Mouse (Mus musculus): ENCODE measurements around the gene Zbtb7b. TPM values are rescaled to one million over a fixed set of nuclear protein-coding genes. Genes with fewer than 3 reads are reported as not detected.

Gene Zbtb7b
- 0.79 and 0.88 TPM in 2 replicates for polyA plus RNA-seq (2015; fragmentation: Nextera tagmentation; extraction: Ambion mirVana)

GRCm38 (mm10) chr3:89394006-89394893, at the start of gene Zbtb7b:
Gene Zbtb7b, minus strand, starts transcription at chr3:89394776.
- Histone ChIP-seq H3K4me3 (ENCODE audit: low read length) (peak within 1 kb of the TSS; percentile 45), H3K36me3 (ENCODE audit: control insufficient read depth, insufficient read depth, low read length) (no peaks in the 10 kb centered on the region), H3K27me3 (replicated peaks; ENCODE audit: control insufficient read depth, insufficient read depth, low read length) (peaks cover 16% of the 10 kb centered on the region), H3K4me2 (ENCODE audit: low read length) (peak within 1 kb of the TSS; percentile 74), H3K9ac (ENCODE audit: low read depth, low read length) (peak within 1 kb of the TSS; percentile 53), H3K27ac (ENCODE audit: low read depth, low read length) (peak within 1 kb of the TSS; percentile 79), H3K4me1 (ENCODE audit: control insufficient read depth, insufficient read depth, low read depth, low read length) (peaks cover 52% of the 10 kb centered on the region), H3K9me3 (ENCODE audit: control insufficient read depth, low read length) (no peaks in the 10 kb centered on the region)
- under 1% methylated on average over 38 of the region's 42 CpGs for WGBS
- peak; percentile 49 for ATAC-seq

GRCm38 (mm10) chr3:89440691-89441090, 46.1 kb upstream of the Zbtb7b start:
- Histone ChIP-seq H3K36me3 (ENCODE audit: control insufficient read depth, insufficient read depth, low read length) (no peaks in the 10 kb centered on the region), H3K27ac (ENCODE audit: low read depth, low read length) (no peak overlapping the region), H3K9me3 (ENCODE audit: control insufficient read depth, low read length) (no peaks in the 10 kb centered on the region), H3K4me3 (ENCODE audit: low read length) (no peak overlapping the region), H3K9ac (ENCODE audit: low read depth, low read length) (no peak overlapping the region), H3K27me3 (replicated peaks; ENCODE audit: control insufficient read depth, insufficient read depth, low read length) (no peaks in the 10 kb centered on the region), H3K4me1 (ENCODE audit: control insufficient read depth, insufficient read depth, low read depth, low read length) (no peaks in the 10 kb centered on the region; the same call in 1 of the 2 replicates), H3K4me2 (ENCODE audit: low read length) (no peak overlapping the region)
- 82% methylated on average over 2 of the region's 2 CpGs for WGBS
- no peak for ATAC-seq

DNA sequence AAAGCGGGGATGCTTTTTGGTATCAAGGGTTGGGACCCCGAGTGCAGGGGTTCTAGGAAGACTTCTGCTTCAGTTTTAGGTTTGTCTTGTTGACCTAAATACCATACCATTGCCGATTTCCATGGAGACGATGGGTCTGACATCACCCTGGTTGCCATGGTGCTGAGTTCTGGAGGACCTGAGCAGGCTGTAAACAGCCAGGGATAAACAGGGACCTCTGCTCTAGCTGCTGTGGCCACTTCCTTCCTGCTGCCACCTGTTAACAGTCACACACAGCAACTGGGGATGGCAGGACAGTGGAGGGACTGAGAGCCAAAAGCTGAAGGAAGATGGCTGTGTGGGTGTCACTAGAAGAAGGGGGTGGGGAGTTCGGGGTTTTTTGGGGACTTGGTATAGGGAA, 42.7 kb upstream of the Zbtb7b start:
- H3K4me2 ChIP-seq (ENCODE audit: low read length) = peak overlapping the region; percentile 50
- no peak overlapping the region for H3K27ac ChIP-seq (ENCODE audit: low read depth, low read length)
- peaks cover 12% of the 10 kb centered on the region for H3K36me3 ChIP-seq (ENCODE audit: control insufficient read depth, insufficient read depth, low read length)
- no peaks in the 10 kb centered on the region for H3K9me3 ChIP-seq (ENCODE audit: control insufficient read depth, low read length)
- 25% methylated on average over 5 of the region's 5 CpGs for WGBS
- no peak overlapping the region for H3K9ac ChIP-seq (ENCODE audit: low read depth, low read length)
- no peaks in the 10 kb centered on the region; the same call in 1 of the 2 replicates for H3K4me1 ChIP-seq (ENCODE audit: control insufficient read depth, insufficient read depth, low read depth, low read length)
- H3K4me3 ChIP-seq (ENCODE audit: low read length) = peak overlapping the region; percentile 39
- no peak for ATAC-seq
- H3K27me3 ChIP-seq (replicated peaks; ENCODE audit: control insufficient read depth, insufficient read depth, low read length) = no peaks in the 10 kb centered on the region

DNA sequence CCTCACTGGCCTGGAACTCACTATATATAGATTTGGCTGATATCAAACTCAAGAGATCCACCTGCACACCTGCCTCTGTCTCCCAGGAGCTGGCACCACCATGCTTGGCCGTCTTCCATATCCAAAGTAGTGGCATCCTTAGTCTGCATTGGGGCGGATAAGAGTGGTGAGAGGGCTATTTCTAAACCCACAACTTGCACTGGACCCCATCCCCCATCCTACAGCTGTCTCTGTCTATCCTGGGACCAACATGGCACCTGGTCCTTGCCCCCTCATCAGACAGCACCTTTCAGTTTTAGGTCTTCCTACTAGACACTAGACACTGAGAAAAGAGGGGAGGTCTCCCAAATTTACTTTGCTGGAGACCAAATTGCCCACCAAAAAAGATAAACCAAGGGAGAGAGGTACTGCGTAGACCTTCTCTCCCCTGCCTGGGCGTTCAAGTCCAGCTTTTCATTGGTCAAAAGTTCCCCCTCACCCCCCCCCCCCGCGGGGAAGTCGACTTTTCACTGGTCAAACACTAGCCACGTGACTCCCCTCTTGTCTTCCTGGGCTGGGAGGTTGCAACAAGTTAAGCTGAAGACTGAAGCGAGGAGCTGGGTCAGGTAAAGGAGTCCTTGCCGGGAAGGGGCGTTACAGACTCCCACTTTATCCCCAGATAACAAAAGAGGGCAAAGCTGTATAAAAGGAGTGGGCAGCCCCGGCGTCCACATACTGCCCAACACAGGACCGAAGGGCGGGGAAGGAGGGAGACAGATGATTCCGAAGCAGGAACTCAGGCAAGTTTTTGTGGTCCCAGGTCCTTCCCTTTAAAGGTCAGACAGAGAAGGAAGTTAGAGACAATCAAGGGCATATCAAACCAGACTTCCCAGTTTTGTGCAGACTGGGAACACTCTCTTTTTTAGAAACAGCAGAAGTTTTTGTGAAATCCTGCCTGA, 41.9 kb upstream of the Zbtb7b start, which contains the start of gene Pbxip1:
Gene Pbxip1, plus strand, starts transcription at position 531 of the 938 bp plus-strand sequence.
- peak within 1 kb of the TSS; percentile 39 for H3K9ac ChIP-seq (ENCODE audit: low read depth, low read length)
- WGBS = 4% methylated on average over 16 of the region's 16 CpGs
- no peaks in the 10 kb centered on the region for H3K27me3 ChIP-seq (replicated peaks; ENCODE audit: control insufficient read depth, insufficient read depth, low read length)
- peak within 1 kb of the TSS; percentile 39 for H3K4me3 ChIP-seq (ENCODE audit: low read length)
- peak; percentile 58 for ATAC-seq
- peaks cover 7% of the 10 kb centered on the region for H3K4me1 ChIP-seq (ENCODE audit: control insufficient read depth, insufficient read depth, low read depth, low read length)
- H3K9me3 ChIP-seq (ENCODE audit: control insufficient read depth, low read length) = no peaks in the 10 kb centered on the region
- H3K36me3 ChIP-seq (ENCODE audit: control insufficient read depth, insufficient read depth, low read length) = peaks cover 12% of the 10 kb centered on the region
- peak within 1 kb of the TSS; percentile 50 for H3K4me2 ChIP-seq (ENCODE audit: low read length)
- H3K27ac ChIP-seq (ENCODE audit: low read depth, low read length) = no peak within 1 kb of the TSS

GRCm38 (mm10) chr3:89435041-89435440, 40.5 kb upstream of the Zbtb7b start:
- 72% methylated on average over 7 of the region's 7 CpGs for WGBS
- Histone ChIP-seq H3K9ac (ENCODE audit: low read depth, low read length) (no peak overlapping the region), H3K4me2 (ENCODE audit: low read length) (no peak overlapping the region), H3K27ac (ENCODE audit: low read depth, low read length) (no peak overlapping the region), H3K9me3 (ENCODE audit: control insufficient read depth, low read length) (no peaks in the 10 kb centered on the region), H3K36me3 (ENCODE audit: control insufficient read depth, insufficient read depth, low read length) (peaks cover 12% of the 10 kb centered on the region), H3K27me3 (replicated peaks; ENCODE audit: control insufficient read depth, insufficient read depth, low read length) (no peaks in the 10 kb centered on the region), H3K4me3 (ENCODE audit: low read length) (no peak overlapping the region), H3K4me1 (ENCODE audit: control insufficient read depth, insufficient read depth, low read depth, low read length) (peaks cover 14% of the 10 kb centered on the region)
- no peak for ATAC-seq

- no peak overlapping the region for H3K4me2 ChIP-seq (ENCODE audit: low read length)
- no peak overlapping the region for H3K27ac ChIP-seq (ENCODE audit: low read depth, low read length)
- peaks cover 14% of the 10 kb centered on the region for H3K4me1 ChIP-seq (ENCODE audit: control insufficient read depth, insufficient read depth, low read depth, low read length)
- peaks cover 12% of the 10 kb centered on the region for H3K36me3 ChIP-seq (ENCODE audit: control insufficient read depth, insufficient read depth, low read length)
- H3K9ac ChIP-seq (ENCODE audit: low read depth, low read length) = no peak overlapping the region
- H3K4me3 ChIP-seq (ENCODE audit: low read length) = no peak overlapping the region
- 81% methylated on average over 11 of the region's 11 CpGs for WGBS
- no peaks in the 10 kb centered on the region for H3K27me3 ChIP-seq (replicated peaks; ENCODE audit: control insufficient read depth, insufficient read depth, low read length)
- no peak for ATAC-seq
- no peaks in the 10 kb centered on the region for H3K9me3 ChIP-seq (ENCODE audit: control insufficient read depth, low read length)
Measured at GRCm38 (mm10) chr3:89434532-89434931, 40.0 kb upstream of the Zbtb7b start.

DNA sequence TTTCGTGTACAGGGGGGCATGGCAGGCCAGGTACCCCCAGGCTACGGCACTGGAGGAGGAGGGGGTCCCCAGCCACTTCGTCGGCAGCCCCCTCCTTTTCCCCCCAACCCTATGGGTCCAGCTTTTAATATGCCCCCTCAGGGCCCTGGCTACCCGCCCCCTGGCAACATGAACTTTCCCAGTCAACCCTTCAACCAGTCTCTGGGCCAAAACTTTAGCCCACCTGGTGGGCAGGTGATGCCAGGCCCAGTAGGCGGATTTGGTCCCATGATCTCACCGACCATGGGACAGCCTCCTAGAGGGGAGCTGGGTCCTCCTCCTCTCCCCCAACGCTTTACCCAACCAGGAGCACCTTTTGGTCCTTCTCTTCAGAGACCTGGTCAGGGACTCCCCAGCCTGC, 38.0 kb upstream of the Zbtb7b start:
- no peak overlapping the region for H3K9ac ChIP-seq (ENCODE audit: low read depth, low read length)
- no peak overlapping the region for H3K4me2 ChIP-seq (ENCODE audit: low read length)
- 94% methylated on average over 8 of the region's 8 CpGs for WGBS
- H3K36me3 ChIP-seq (ENCODE audit: control insufficient read depth, insufficient read depth, low read length) = peaks cover 12% of the 10 kb centered on the region
- no peaks in the 10 kb centered on the region for H3K27me3 ChIP-seq (replicated peaks; ENCODE audit: control insufficient read depth, insufficient read depth, low read length)
- no peaks in the 10 kb centered on the region for H3K9me3 ChIP-seq (ENCODE audit: control insufficient read depth, low read length)
- peaks cover 14% of the 10 kb centered on the region for H3K4me1 ChIP-seq (ENCODE audit: control insufficient read depth, insufficient read depth, low read depth, low read length)
- no peak overlapping the region for H3K4me3 ChIP-seq (ENCODE audit: low read length)
- no peak overlapping the region for H3K27ac ChIP-seq (ENCODE audit: low read depth, low read length)
- ATAC-seq = no peak

- Histone ChIP-seq H3K4me3 (ENCODE audit: low read length) (peak within 1 kb of the TSS; percentile 99), H3K4me1 (ENCODE audit: control insufficient read depth, insufficient read depth, low read depth, low read length) (peaks cover 14% of the 10 kb centered on the region), H3K36me3 (ENCODE audit: control insufficient read depth, insufficient read depth, low read length) (peaks cover 12% of the 10 kb centered on the region), H3K4me2 (ENCODE audit: low read length) (peak within 1 kb of the TSS; percentile 90), H3K27ac (ENCODE audit: low read depth, low read length) (peak within 1 kb of the TSS; percentile 89), H3K9me3 (ENCODE audit: control insufficient read depth, low read length) (no peaks in the 10 kb centered on the region), H3K27me3 (replicated peaks; ENCODE audit: control insufficient read depth, insufficient read depth, low read length) (no peaks in the 10 kb centered on the region), H3K9ac (ENCODE audit: low read depth, low read length) (peak within 1 kb of the TSS; percentile 100)
- WGBS = 3% methylated on average over 61 of the region's 68 CpGs
- peak; percentile 99 for ATAC-seq
Measured at GRCm38 (mm10) chr3:89430171-89431159, 35.9 kb upstream of the Zbtb7b start, which contains the start of gene Pygo2. Gene Pygo2, plus strand, starts transcription at chr3:89430214.
